Mouse (Mus musculus) liver, postnatal 0 days (tissue): Measurements from ENCODE around the gene Tmem208. TPM values are rescaled to one million over a fixed set of nuclear protein-coding genes. Genes with fewer than 3 reads are reported as not detected.
"Not testable (repeated sequence)": the region's sequence is repeated elsewhere in the genome, so short reads cannot be mapped to it uniquely, and the experiment has no call there.

ENCODE experiments used
- ATAC-seq: fragments of 200-750 bp; cut with Nextera tagmentation; 2 replicates; pipeline ENCODE4 v1.8.0; 2017; ENCODE audit warnings: mild to moderate bottlenecking, moderate library complexity
- DNase-seq: peaks from one replicate; pipeline ENCODE4 v3.0.0-alpha.2; 2016
- H3K27ac ChIP-seq: fragments of 300-500 bp; sonication (generic); 2 replicates; pipeline ENCODE4 v1.5.1; 2014; ENCODE audit warnings: antibody characterized with exemption, moderate library complexity, mild to moderate bottlenecking, low read depth
- H3K27me3 ChIP-seq: fragments of 300-500 bp; sonication (generic); 2 replicates; pipeline ENCODE4 v1.6.1; 2014; ENCODE audit warnings: low read length, control low read depth, mixed read lengths; ENCODE audit not compliant: insufficient read depth
- H3K36me3 ChIP-seq: fragments of 300-500 bp; sonication (generic); replicated peaks from 2 replicates; pipeline ENCODE4 v1.6.1; 2014; ENCODE audit warnings: mild to moderate bottlenecking, control low read depth, low read length, moderate library complexity, mixed read lengths; ENCODE audit not compliant: insufficient read depth
- H3K4me1 ChIP-seq: fragments of 300-500 bp; sonication (generic); 2 replicates; pipeline ENCODE4 v1.6.1; 2014; ENCODE audit warnings: antibody characterized with exemption, mild to moderate bottlenecking, control low read depth; ENCODE audit not compliant: insufficient read depth
- H3K4me2 ChIP-seq: fragments of 300-500 bp; sonication (generic); 2 replicates; pipeline ENCODE4 v1.6.1; 2014; ENCODE audit warnings: low read depth, mild to moderate bottlenecking, low read length, moderate library complexity, mixed read lengths
- H3K4me3 ChIP-seq: fragments of 300-500 bp; sonication (generic); 2 replicates; pipeline ENCODE4 v1.5.1; 2014; ENCODE audit warnings: low read depth, low read length
- H3K9ac ChIP-seq: fragments of 300-500 bp; sonication (generic); replicated peaks from 2 replicates; pipeline ENCODE4 v1.6.1; 2014; ENCODE audit warnings: mild to moderate bottlenecking, moderate library complexity
- H3K9me3 ChIP-seq: fragments of 300-500 bp; sonication (generic); 2 replicates; pipeline ENCODE4 v1.6.1; 2016; ENCODE audit warnings: mild to moderate bottlenecking, control low read depth, low read length, mixed read lengths
- CTCF ChIP-seq: sonication (generic); IDR thresholded peaks from 2 replicates; pipeline ENCODE4 v1.5.1; 2016; ENCODE audit warnings: antibody characterized with exemption, low read depth
- EP300 ChIP-seq: IDR thresholded peaks from 2 replicates; pipeline ENCODE4 v1.6.1; 2016; ENCODE audit warnings: antibody characterized with exemption, low read depth, mild to moderate bottlenecking
- WGBS: fragments of 180-500 bp; shearing (Covaris S2); extraction: QIAGEN DNeasy Blood & Tissue Kit; methylation state at CpG from one replicate; pipeline ENCODE4 v1.1.7; 2014; ENCODE audit not compliant: insufficient replicate concordance; 5-methylcytosine and 5-hydroxymethylcytosine counted together
- polyA plus RNA-seq: library from polyadenylated mRNA; unstranded; fragments of >200 nt; fragmentation: Nextera tagmentation; extraction: Ambion mirVana; gene quantifications from 2 replicates; pipeline ENCODE4 v1.2.1, GENCODE M21; 2015

The Tmem208 gene
- polyA plus RNA-seq, 1 experiment from 2014 or later, result 75.2 TPM

GRCm38 (mm10) chr8:105285514-105285913, 40.6 kb upstream of the Tmem208 start:
- no peaks in the 10 kb centered on the region for H3K9me3 ChIP-seq
- TF ChIP-seq EP300, result no peak
- TF ChIP-seq CTCF, result no peak
- 54% methylated on average over 12 of the region's 12 CpGs for WGBS
- peaks cover 25% of the 10 kb centered on the region for H3K4me1 ChIP-seq
- ATAC-seq, result no peak
- H3K27ac ChIP-seq, result no peak overlapping the region
- no peak overlapping the region for H3K9ac ChIP-seq
- H3K4me3 ChIP-seq, result no peak overlapping the region
- H3K27me3 ChIP-seq, result peaks cover 11% of the 10 kb centered on the region
- H3K36me3 ChIP-seq, result no peaks in the 10 kb centered on the region
- DNase-seq, result no peak
- H3K4me2 ChIP-seq, result no peak overlapping the region

GRCm38 (mm10) chr8:105286907-105287306, 39.2 kb upstream of the Tmem208 start:
- Histone ChIP-seq H3K36me3 (no peaks in the 10 kb centered on the region), H3K4me3 (no peak overlapping the region), H3K27me3 (peaks cover 14% of the 10 kb centered on the region), H3K4me2 (no peak overlapping the region), H3K4me1 (peaks cover 27% of the 10 kb centered on the region), H3K9ac (no peak overlapping the region), H3K27ac (no peak overlapping the region), H3K9me3 (no peaks in the 10 kb centered on the region)
- 84% methylated on average over 4 of the region's 4 CpGs for WGBS
- ATAC-seq, result no peak
- TF ChIP-seq CTCF, result no peak
- TF ChIP-seq EP300, result no peak
- DNase-seq, result no peak

- H3K36me3 ChIP-seq, result no peaks in the 10 kb centered on the region
- no peak overlapping the region for H3K4me2 ChIP-seq
- DNase-seq, result no peak
- no peak overlapping the region for H3K9ac ChIP-seq
- H3K4me3 ChIP-seq, result no peak overlapping the region
- H3K27ac ChIP-seq, result no peak overlapping the region
- WGBS, result 90% methylated on average over 5 of the region's 5 CpGs
- no peak for TF ChIP-seq EP300
- no peak for TF ChIP-seq CTCF
- H3K27me3 ChIP-seq, result peaks cover 14% of the 10 kb centered on the region
- no peaks in the 10 kb centered on the region for H3K9me3 ChIP-seq
- ATAC-seq, result no peak
- H3K4me1 ChIP-seq, result peaks cover 22% of the 10 kb centered on the region
Observed at GRCm38 (mm10) chr8:105288231-105288630, 37.9 kb upstream of the Tmem208 start.

GRCm38 (mm10) chr8:105288958-105289732, 37.0 kb upstream of the Tmem208 start:
- Histone ChIP-seq H3K4me2 (peak overlapping the region; percentile 78), H3K27me3 (peaks cover 14% of the 10 kb centered on the region), H3K9me3 (no peaks in the 10 kb centered on the region), H3K36me3 (no peaks in the 10 kb centered on the region), H3K4me3 (peak overlapping the region; percentile 50), H3K27ac (no peak overlapping the region), H3K9ac (peak overlapping the region; percentile 49), H3K4me1 (peaks cover 20% of the 10 kb centered on the region)
- TF ChIP-seq EP300 (no peak), CTCF (peak; percentile 48)
- ATAC-seq (peak; percentile 90), DNase-seq (peak; percentile 91)
- WGBS, result 3% methylated on average over 53 of the region's 53 CpGs

GRCm38 (mm10) chr8:105289805-105290460, 36.2 kb upstream of the Tmem208 start, which contains the start of gene 4931428F04Rik:
Gene 4931428F04Rik (minus strand): TSS chr8:105289864.
- TF ChIP-seq CTCF (peak; percentile 69), EP300 (no peak)
- Histone ChIP-seq H3K9ac (peak within 1 kb of the TSS; percentile 49), H3K4me1 (peaks cover 20% of the 10 kb centered on the region), H3K27me3 (peaks cover 14% of the 10 kb centered on the region), H3K4me3 (peak within 1 kb of the TSS; percentile 50), H3K27ac (no peak within 1 kb of the TSS), H3K4me2 (peak within 1 kb of the TSS; percentile 78), H3K9me3 (no peaks in the 10 kb centered on the region), H3K36me3 (no peaks in the 10 kb centered on the region)
- DNase-seq (no peak), ATAC-seq (0 out of 2 replicates have a peak, but pooled peaks have one; percentile 2)
- WGBS, result 10% methylated on average over 37 of the region's 43 CpGs

GRCm38 (mm10) chr8:105290554-105291314, 35.4 kb upstream of the Tmem208 start:
- no peaks in the 10 kb centered on the region for H3K9me3 ChIP-seq
- WGBS, result 18% methylated on average over 31 of the region's 31 CpGs
- H3K4me2 ChIP-seq, result peak overlapping the region; percentile 78
- DNase-seq (peak; percentile 94), ATAC-seq (peak; percentile 40; the same call in 1 of the 2 replicates)
- H3K4me3 ChIP-seq, result no peak overlapping the region
- no peaks in the 10 kb centered on the region for H3K36me3 ChIP-seq
- no peak overlapping the region for H3K9ac ChIP-seq
- H3K27ac ChIP-seq, result no peak overlapping the region
- H3K4me1 ChIP-seq, result peaks cover 22% of the 10 kb centered on the region
- peaks cover 14% of the 10 kb centered on the region for H3K27me3 ChIP-seq
- TF ChIP-seq EP300, result no peak
- peak; percentile 98 for TF ChIP-seq CTCF

GRCm38 (mm10) chr8:105291364-105291763, 34.8 kb upstream of the Tmem208 start:
- not testable (repeated sequence) for DNase-seq, H3K36me3 ChIP-seq, H3K27ac ChIP-seq, ATAC-seq, H3K4me3 ChIP-seq, H3K9ac ChIP-seq, H3K9me3 ChIP-seq, H3K4me2 ChIP-seq
- WGBS, result 81% methylated on average over 8 of the region's 8 CpGs
- Histone ChIP-seq H3K4me1 (peaks cover 28% of the 10 kb centered on the region), H3K27me3 (peaks cover 14% of the 10 kb centered on the region)
